Mouse (Mus musculus) adrenal gland, postnatal 4 days (tissue): Measurements from ENCODE around the gene Slc25a36. TPM values are rescaled to one million over a fixed set of nuclear protein-coding genes. Genes with fewer than 3 reads are reported as not detected.
A peak's percentile ranks its signal among the peaks of the same experiment; 100 is the strongest.

Experiments
- DNase-seq, 2 experiments: peaks; one replicate each; pipeline ENCODE4 v3.0.0; 2021 to 2022; ENCODE audit warnings: low spot score in 2 of 2, mixed read lengths in 2 of 2
- long read RNA-seq, 2 experiments: library from polyadenylated mRNA; stranded (forward); transcript quantifications; one replicate each; pipeline ENCODE4 v2.0.0; 2021
- total RNA-seq, 2 experiments: library from RNA; stranded (reverse); gene quantifications; 2 replicates each; pipeline ENCODE4 v1.2.3; 2021

Gene Slc25a36
- 100 to 1,000 TPM; 116 to 123 TPM for total RNA-seq
- long read RNA-seq, experiment 1, full-length matches to known transcripts, result 6 of 23 reads
- long read RNA-seq, experiment 1, partial matches to known transcripts, result 0 of 23 reads
- long read RNA-seq, experiment 1, other reads (novel, unspliced or antisense), result 17 of 23 reads
- long read RNA-seq, experiment 2, full-length matches to known transcripts, result 19 of 31 reads
- long read RNA-seq, experiment 2, partial matches to known transcripts, result 1 of 31 reads
- long read RNA-seq, experiment 2, other reads (novel, unspliced or antisense), result 11 of 31 reads

GRCm38 (mm10) chr9:97110571-97111390, at the start of gene Slc25a36:
Gene Slc25a36 (minus strand): TSS chr9:97111157.
- peak; percentile 95 to 96 for DNase-seq

- DNase-seq, result no peak
Measured at GRCm38 (mm10) chr9:97158412-97158811, 47.5 kb upstream of the Slc25a36 start.

- no peak for DNase-seq
Measured at GRCm38 (mm10) chr9:97155981-97156380, 45.0 kb upstream of the Slc25a36 start.

GRCm38 (mm10) chr9:97154956-97155355, 44.0 kb upstream of the Slc25a36 start:
- no peak for DNase-seq

GRCm38 (mm10) chr9:97153006-97153405, 42.0 kb upstream of the Slc25a36 start:
- DNase-seq, result no peak

- no peak for DNase-seq
Measured at GRCm38 (mm10) chr9:97147270-97147669, 36.3 kb upstream of the Slc25a36 start.

- DNase-seq, result no peak
Measured at GRCm38 (mm10) chr9:97145351-97145750, 34.4 kb upstream of the Slc25a36 start.

- DNase-seq, result no peak
Measured at GRCm38 (mm10) chr9:97143416-97143815, 32.5 kb upstream of the Slc25a36 start.

- DNase-seq, result no peak
Measured at GRCm38 (mm10) chr9:97142558-97142957, 31.6 kb upstream of the Slc25a36 start.

- DNase-seq, result no peak
Measured at GRCm38 (mm10) chr9:97141723-97142122, 30.8 kb upstream of the Slc25a36 start.

- no peak for DNase-seq
Measured at GRCm38 (mm10) chr9:97140145-97140932, 29.4 kb upstream of the Slc25a36 start.

- DNase-seq, result no peak
Measured at GRCm38 (mm10) chr9:97137678-97138077, 26.7 kb upstream of the Slc25a36 start.

GRCm38 (mm10) chr9:97137116-97137515, 26.2 kb upstream of the Slc25a36 start:
- no peak for DNase-seq

- no peak for DNase-seq
Measured at GRCm38 (mm10) chr9:97135866-97136265, 24.9 kb upstream of the Slc25a36 start.

GRCm38 (mm10) chr9:97133178-97133577, 22.2 kb upstream of the Slc25a36 start:
- DNase-seq, result no peak

- no peak for DNase-seq
Measured at GRCm38 (mm10) chr9:97130001-97130400, 19.0 kb upstream of the Slc25a36 start.

- no peak for DNase-seq
Measured at GRCm38 (mm10) chr9:97123934-97124692, 13.2 kb upstream of the Slc25a36 start.

- DNase-seq, result no peak
Measured at GRCm38 (mm10) chr9:97121432-97121831, 10.5 kb upstream of the Slc25a36 start.

- no peak for DNase-seq
Measured at GRCm38 (mm10) chr9:97114271-97114670, 3.3 kb upstream of the Slc25a36 start.

- no peak for DNase-seq
Measured at GRCm38 (mm10) chr9:97113555-97113929, 2.6 kb upstream of the Slc25a36 start.
